Mouse (Mus musculus) ES-E14 (cell line): ENCODE results near the gene Mlxipl.

Source experiments
- HCFC1 ChIP-seq: IDR thresholded peaks from 2 replicates; pipeline ENCODE4 v1.6.1; 2012; ENCODE audit warnings: low read length, inconsistent platforms, borderline replicate concordance; ENCODE audit not compliant: insufficient read depth
- MAFK ChIP-seq: IDR thresholded peaks from 2 replicates; pipeline ENCODE4 v1.6.1; 2014; ENCODE audit warnings: mild to moderate bottlenecking, low read depth, low read length, inconsistent platforms; ENCODE audit not compliant: insufficient read depth
- ZNF384 ChIP-seq: IDR thresholded peaks from 2 replicates; pipeline ENCODE4 v1.6.1; 2012; ENCODE audit warnings: low read depth, low read length, inconsistent platforms

DNA sequence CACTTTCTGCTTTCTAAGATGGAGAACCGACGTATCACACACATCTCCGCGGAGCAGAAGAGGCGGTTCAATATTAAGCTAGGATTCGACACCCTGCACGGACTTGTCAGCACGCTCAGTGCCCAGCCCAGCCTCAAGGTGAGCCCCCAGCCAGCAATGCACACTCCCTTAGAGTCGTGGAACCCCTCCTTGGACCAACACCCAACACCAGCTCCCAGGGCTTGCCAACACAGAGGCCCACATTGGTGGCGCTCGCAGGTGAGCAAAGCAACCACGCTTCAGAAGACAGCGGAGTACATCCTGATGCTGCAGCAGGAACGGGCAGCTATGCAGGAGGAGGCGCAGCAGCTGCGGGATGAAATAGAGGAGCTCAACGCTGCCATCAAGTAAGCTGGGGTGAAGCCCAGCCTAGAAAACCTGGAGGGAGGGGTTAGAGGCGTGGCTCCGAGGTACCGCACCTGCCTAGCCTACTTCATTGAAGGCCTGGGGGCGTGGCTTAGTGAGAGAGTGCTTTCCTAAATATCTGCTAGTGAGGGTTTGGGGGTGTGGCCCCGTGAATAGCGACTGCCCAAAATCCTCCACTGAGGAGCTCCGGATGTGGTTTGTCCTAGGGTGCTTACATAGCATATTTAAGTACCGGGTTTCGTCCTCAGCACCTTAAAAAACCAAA is 44.2 kb downstream of the Mlxipl start:
- TF ChIP-seq HCFC1, result no peak
- TF ChIP-seq MAFK, result no peak
- TF ChIP-seq ZNF384, result no peak
